Mouse (Mus musculus) G1E (cell line): ENCODE results near the gene Tmub1. TPM values are rescaled to one million over a fixed set of nuclear protein-coding genes. Genes with fewer than 3 reads are reported as not detected.

Experiments
- ATAC-seq: 2 replicates; pipeline ENCODE4 v1.8.0; 2016; ENCODE audit warnings: mild to moderate bottlenecking; ENCODE audit not compliant: insufficient number of reproducible peaks, poor library complexity, low FRiP score, severe bottlenecking; ENCODE audit errors: extremely low read depth
- DNase-seq: peaks from one replicate; pipeline ENCODE4 v3.0.0; 2012; ENCODE audit warnings: low spot score
- H3K27me3 ChIP-seq: 2 replicates; pipeline ENCODE4 v1.6.1; 2012; ENCODE audit warnings: mild to moderate bottlenecking, low read length, inconsistent platforms; ENCODE audit not compliant: insufficient read depth
- H3K36me3 ChIP-seq: replicated peaks from 2 replicates; pipeline ENCODE3; 2012; ENCODE audit warnings: mild to moderate bottlenecking, inconsistent platforms
- H3K4me1 ChIP-seq: 2 replicates; pipeline ENCODE4 v1.6.1; 2012; ENCODE audit warnings: low read depth, low read length, inconsistent platforms, mixed read lengths; ENCODE audit not compliant: insufficient read depth
- H3K4me3 ChIP-seq: 2 replicates; pipeline ENCODE4 v1.5.1; 2012; ENCODE audit warnings: low read depth, mild to moderate bottlenecking, inconsistent platforms, low read length, moderate library complexity, mixed read lengths
- H3K9me3 ChIP-seq: replicated peaks from 2 replicates; pipeline ENCODE4 v1.6.1; 2012; ENCODE audit warnings: inconsistent platforms
- CTCF ChIP-seq: IDR thresholded peaks from 2 replicates; pipeline ENCODE4 v1.5.1; 2012; ENCODE audit warnings: low read depth, low read length, inconsistent platforms, mixed read lengths
- GATA1 ChIP-seq: IDR thresholded peaks from 2 replicates; pipeline ENCODE4 v1.6.1; 2012; ENCODE audit warnings: borderline replicate concordance, low read length, inconsistent platforms, mixed read lengths
- GATA2 ChIP-seq: IDR thresholded peaks from 2 replicates; pipeline ENCODE4 v1.6.1; 2012; ENCODE audit warnings: low read depth, low read length, inconsistent platforms, borderline replicate concordance
- POLR2AphosphoS5 ChIP-seq: IDR thresholded peaks from 2 replicates; pipeline ENCODE4 v1.6.1; 2012; ENCODE audit warnings: low read depth, low read length, inconsistent platforms; ENCODE audit not compliant: insufficient replicate concordance
- TAL1 ChIP-seq: conservative IDR thresholded peaks from 2 replicates; pipeline ENCODE4 v1.6.1; 2012; ENCODE audit warnings: low read depth, low read length, inconsistent platforms, mixed read lengths
- polyA plus RNA-seq: library from polyadenylated mRNA; stranded (reverse); fragments of >175 nt; gene quantifications from 2 replicates; pipeline ENCODE4 v1.2.3, GENCODE M21; 2012
- total RNA-seq, 2 experiments: library from RNA; stranded (forward) in 1 of 2; stranded (reverse) in 1 of 2; fragments of 200-1000 nt in 1 of 2; fragments of >200 nt in 1 of 2; fragmentation: Nextera tagmentation in 1 of 2; gene quantifications; 2 replicates each; pipeline ENCODE4 v1.2.3; 2014 to 2017

Tmub1 gene
- total and polyA plus RNA-seq, 3 experiments: 11.1 to 38.1 (median 13.3) TPM

- peaks cover 13% of the 10 kb centered on the region for H3K4me1 ChIP-seq
- H3K4me3 ChIP-seq: no peak overlapping the region
- H3K9me3 ChIP-seq: no peaks in the 10 kb centered on the region
- H3K27me3 ChIP-seq: peaks cover 30% of the 10 kb centered on the region
- TF ChIP-seq CTCF: no peak
- no peak for TF ChIP-seq GATA1
- H3K36me3 ChIP-seq: peaks cover 43% of the 10 kb centered on the region
- ATAC-seq (no peak), DNase-seq (no peak)
Observed at GRCm38 (mm10) chr5:24412063-24412462, 35.6 kb downstream of the Tmub1 start.

GRCm38 (mm10) chr5:24409466-24409865 is 38.2 kb downstream of the Tmub1 start:
- TF ChIP-seq TAL1 (no peak), GATA1 (no peak), POLR2AphosphoS5 (no peak), GATA2 (no peak)
- H3K4me3 ChIP-seq: no peak overlapping the region
- peaks cover 2% of the 10 kb centered on the region for H3K4me1 ChIP-seq
- H3K9me3 ChIP-seq: no peaks in the 10 kb centered on the region
- no peak for ATAC-seq
- peaks cover 62% of the 10 kb centered on the region for H3K36me3 ChIP-seq
- no peak for DNase-seq
- H3K27me3 ChIP-seq: peaks cover 19% of the 10 kb centered on the region

- ATAC-seq (no peak), DNase-seq (no peak)
- H3K36me3 ChIP-seq: peaks cover 70% of the 10 kb centered on the region
- peaks cover 11% of the 10 kb centered on the region for H3K27me3 ChIP-seq
- TF ChIP-seq GATA2: no peak
- no peak for TF ChIP-seq GATA1
- no peak for TF ChIP-seq POLR2AphosphoS5
- no peak for TF ChIP-seq CTCF
- no peak for TF ChIP-seq TAL1
- H3K4me3 ChIP-seq: no peak overlapping the region
- H3K9me3 ChIP-seq: no peaks in the 10 kb centered on the region
- peaks cover 2% of the 10 kb centered on the region for H3K4me1 ChIP-seq
Observed at GRCm38 (mm10) chr5:24408651-24409050, 39.0 kb downstream of the Tmub1 start.

GRCm38 (mm10) chr5:24405389-24405876 is 42.2 kb downstream of the Tmub1 start:
- Histone ChIP-seq H3K4me1 (peaks cover 2% of the 10 kb centered on the region), H3K36me3 (peaks cover 99% of the 10 kb centered on the region), H3K4me3 (no peak overlapping the region), H3K9me3 (no peaks in the 10 kb centered on the region), H3K27me3 (no peaks in the 10 kb centered on the region)
- no peak for TF ChIP-seq GATA1
- TF ChIP-seq CTCF: no peak
- no peak for TF ChIP-seq GATA2
- TF ChIP-seq POLR2AphosphoS5: no peak
- no peak for TF ChIP-seq TAL1
- DNase-seq: no peak
- no peak for ATAC-seq

GRCm38 (mm10) chr5:24404594-24405360 is 42.9 kb downstream of the Tmub1 start:
- no peak for TF ChIP-seq TAL1
- no peak for TF ChIP-seq CTCF
- TF ChIP-seq GATA2: no peak
- no peak for TF ChIP-seq GATA1
- TF ChIP-seq POLR2AphosphoS5: no peak
- Histone ChIP-seq H3K4me1 (peaks cover 3% of the 10 kb centered on the region), H3K27me3 (no peaks in the 10 kb centered on the region), H3K4me3 (no peak overlapping the region), H3K36me3 (peaks cover 100% of the 10 kb centered on the region), H3K9me3 (no peaks in the 10 kb centered on the region)
- DNase-seq: no peak
- ATAC-seq: no peak

- H3K4me1 ChIP-seq: peaks cover 10% of the 10 kb centered on the region; the same call in 1 of the 2 replicates
- ATAC-seq: no peak
- no peak overlapping the region for H3K4me3 ChIP-seq
- no peak for DNase-seq
- H3K9me3 ChIP-seq: no peaks in the 10 kb centered on the region
- no peak for TF ChIP-seq GATA1
- TF ChIP-seq POLR2AphosphoS5: no peak
- TF ChIP-seq GATA2: no peak
- no peak for TF ChIP-seq TAL1
- no peak for TF ChIP-seq CTCF
- H3K36me3 ChIP-seq: peaks cover 94% of the 10 kb centered on the region
- no peaks in the 10 kb centered on the region for H3K27me3 ChIP-seq
Observed at GRCm38 (mm10) chr5:24401969-24402368, 45.7 kb downstream of the Tmub1 start.

- Histone ChIP-seq H3K36me3 (peaks cover 91% of the 10 kb centered on the region), H3K27me3 (no peaks in the 10 kb centered on the region), H3K4me3 (no peak overlapping the region), H3K9me3 (no peaks in the 10 kb centered on the region), H3K4me1 (peaks cover 10% of the 10 kb centered on the region; the same call in 1 of the 2 replicates)
- TF ChIP-seq GATA1 (no peak), TAL1 (no peak), POLR2AphosphoS5 (no peak), CTCF (no peak), GATA2 (no peak)
- DNase-seq (no peak), ATAC-seq (no peak)
Observed at GRCm38 (mm10) chr5:24400911-24401605, 46.6 kb downstream of the Tmub1 start.
